Mouse (Mus musculus) liver, postnatal 0 days (tissue): Measurements from ENCODE around the gene Cmtm6.

Experiments used
- CTCF ChIP-seq: sonication (generic); IDR thresholded peaks from 2 replicates; pipeline ENCODE4 v1.5.1; 2016; ENCODE audit warnings: antibody characterized with exemption, low read depth
- EP300 ChIP-seq: IDR thresholded peaks from 2 replicates; pipeline ENCODE4 v1.6.1; 2016; ENCODE audit warnings: antibody characterized with exemption, low read depth, mild to moderate bottlenecking

- no peak for TF ChIP-seq EP300
- no peak for TF ChIP-seq CTCF
These were observed 62.9 kb downstream of the Cmtm6 start for GRCm38 (mm10) chr9:114793764-114794295.
